Mouse (Mus musculus) kidney, adult 11 months (tissue): ENCODE results near the gene Fam92b.

Experiments used
- DNase-seq: peaks from one replicate; pipeline ENCODE4 v3.0.0; 2022

Gene Fam92b

DNA sequence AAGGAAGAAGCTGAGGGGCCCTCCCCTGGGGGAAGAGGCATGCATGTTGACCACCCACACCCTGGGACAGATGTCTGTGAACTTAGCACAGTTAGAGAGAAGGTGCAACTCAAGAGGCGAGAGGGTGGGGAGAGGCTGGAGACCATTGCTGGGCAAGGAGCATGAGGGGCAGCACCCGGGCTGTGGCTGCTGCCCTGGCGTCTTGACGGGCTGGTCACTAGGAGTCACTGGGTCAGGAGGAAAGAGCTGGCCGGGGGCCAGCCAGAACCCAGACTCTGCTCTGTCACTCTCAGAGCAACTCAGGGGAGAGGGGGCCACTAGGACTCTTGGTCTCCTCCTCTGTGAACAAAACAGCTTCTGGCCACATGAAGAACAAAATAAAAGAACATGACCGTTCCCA lies 12.2 kb upstream of the Fam92b start:
- peak; percentile 44 for DNase-seq

DNA sequence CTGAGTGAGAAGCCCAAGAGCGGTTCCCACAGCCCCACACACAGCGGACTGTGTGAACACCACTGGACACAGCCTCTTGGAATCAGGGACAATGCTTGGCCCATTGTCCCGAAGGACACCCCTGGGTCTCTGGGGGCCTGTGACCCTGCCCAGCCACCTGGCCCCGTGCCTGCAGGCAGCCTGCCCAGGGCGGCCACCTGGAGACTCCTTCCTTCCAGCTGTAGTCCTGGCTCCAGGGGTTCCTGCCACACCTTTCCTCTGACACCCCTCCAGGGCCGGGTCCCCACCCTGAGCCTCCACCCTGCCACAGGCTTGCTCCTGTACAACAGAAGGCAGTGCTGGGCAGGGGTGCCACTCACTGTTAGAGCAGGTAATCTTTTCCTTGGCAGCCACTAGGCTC lies 11.2 kb upstream of the Fam92b start:
- peak; percentile 78 for DNase-seq

DNA sequence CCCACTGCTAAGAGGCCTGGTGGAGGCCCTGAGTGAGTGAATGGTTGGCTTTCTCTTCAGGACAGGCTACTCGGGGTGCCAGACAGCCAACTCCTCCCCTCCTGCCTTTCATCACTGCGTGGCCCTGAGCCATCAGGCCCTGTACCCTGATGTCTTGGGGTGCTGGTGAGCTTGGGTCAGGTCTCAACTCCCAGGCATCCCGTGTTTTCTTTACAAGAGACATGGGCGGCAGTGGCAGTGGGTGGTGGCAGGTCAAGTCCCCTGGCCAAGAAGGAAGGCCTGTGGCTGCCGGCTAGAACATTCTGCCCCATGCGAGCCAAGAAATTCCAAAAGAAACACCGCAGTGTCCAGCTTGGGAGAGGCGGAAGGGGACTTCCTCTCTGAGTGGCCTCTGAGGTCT lies 9.2 kb upstream of the Fam92b start:
- peak; percentile 60 for DNase-seq

- no peak for DNase-seq
These were observed 7.9 kb upstream of the Fam92b start for GRCm38 (mm10) chr8:120184850-120185792.

- DNase-seq, result no peak
These were observed 7.1 kb upstream of the Fam92b start for GRCm38 (mm10) chr8:120184366-120184765.

DNA sequence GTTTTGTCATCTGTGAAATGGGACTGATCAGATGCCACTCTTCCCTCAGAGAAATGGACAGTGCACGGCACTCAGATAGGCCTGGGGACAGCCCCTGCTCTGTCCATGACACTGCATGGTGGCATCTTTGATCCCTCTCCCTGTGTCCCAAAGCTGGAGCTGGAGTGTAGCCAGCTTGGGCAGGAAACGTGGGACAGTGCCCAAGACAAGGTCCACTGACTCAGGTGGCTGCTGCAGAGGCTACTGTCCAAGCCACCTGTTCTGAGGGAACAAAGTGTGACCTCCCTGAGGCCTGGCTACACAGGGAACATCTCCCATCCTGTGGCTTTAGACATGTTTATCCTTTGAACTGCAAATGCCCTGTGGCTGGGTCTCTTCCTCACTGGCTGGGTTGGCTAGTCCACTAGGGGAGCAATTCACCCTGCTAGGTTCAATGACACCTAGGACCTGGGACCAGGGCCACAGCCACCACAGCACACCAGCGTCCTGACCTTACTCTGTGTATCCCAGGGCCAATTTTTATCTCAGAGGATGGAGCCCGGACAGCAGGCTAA lies 4.7 kb upstream of the Fam92b start:
- DNase-seq, result peak; percentile 48

DNA sequence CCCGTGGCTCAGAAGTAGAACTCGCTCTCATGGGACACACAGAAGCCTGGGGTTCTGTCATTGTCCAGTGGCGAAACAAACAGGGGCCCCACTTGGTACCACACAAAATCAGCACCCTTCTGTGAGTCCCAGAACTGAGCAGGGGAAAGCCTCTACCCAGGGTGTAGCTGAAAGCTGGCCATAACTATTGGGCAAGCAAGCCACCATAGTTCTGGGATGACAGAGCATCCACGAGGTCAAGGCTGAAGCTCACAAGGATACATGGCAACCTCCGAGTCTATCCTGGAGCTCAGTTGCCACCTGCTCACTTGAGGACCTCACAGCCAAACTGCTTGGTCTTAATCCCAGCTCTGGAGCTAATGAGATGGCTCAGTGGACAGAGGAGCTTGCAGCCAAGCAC lies 4.0 kb upstream of the Fam92b start:
- DNase-seq, result no peak

DNA sequence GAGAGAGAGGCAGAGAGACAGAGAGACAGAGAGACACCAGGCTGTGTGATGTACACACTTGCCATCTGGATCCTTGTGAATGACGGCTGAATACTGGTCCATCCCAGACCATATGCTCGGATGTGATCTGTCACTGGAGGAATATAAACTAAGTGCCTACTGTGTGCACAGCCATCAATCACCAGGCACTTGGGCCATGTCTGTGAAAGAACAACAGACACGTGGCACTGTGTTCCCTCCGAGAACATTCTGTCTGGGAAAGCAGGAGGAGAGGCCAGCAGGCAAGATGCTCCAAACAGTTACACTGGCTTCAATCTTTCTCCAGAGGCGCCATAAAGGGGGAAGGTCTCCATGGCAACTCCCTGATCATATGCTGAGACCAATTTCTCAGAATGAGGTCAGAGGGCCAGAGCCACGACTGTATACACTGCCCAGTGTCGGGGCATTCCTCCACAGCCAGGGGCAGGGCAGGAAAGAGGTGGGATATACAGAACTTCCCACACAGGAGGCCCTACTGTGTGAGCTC lies 3.2 kb upstream of the Fam92b start:
- DNase-seq, result no peak

- DNase-seq, result peak; percentile 81
These were observed 1.8 kb upstream of the Fam92b start for GRCm38 (mm10) chr8:120179027-120179431.

- no peak for DNase-seq
These were observed 853 bp upstream of the Fam92b start for GRCm38 (mm10) chr8:120178124-120178514.

DNA sequence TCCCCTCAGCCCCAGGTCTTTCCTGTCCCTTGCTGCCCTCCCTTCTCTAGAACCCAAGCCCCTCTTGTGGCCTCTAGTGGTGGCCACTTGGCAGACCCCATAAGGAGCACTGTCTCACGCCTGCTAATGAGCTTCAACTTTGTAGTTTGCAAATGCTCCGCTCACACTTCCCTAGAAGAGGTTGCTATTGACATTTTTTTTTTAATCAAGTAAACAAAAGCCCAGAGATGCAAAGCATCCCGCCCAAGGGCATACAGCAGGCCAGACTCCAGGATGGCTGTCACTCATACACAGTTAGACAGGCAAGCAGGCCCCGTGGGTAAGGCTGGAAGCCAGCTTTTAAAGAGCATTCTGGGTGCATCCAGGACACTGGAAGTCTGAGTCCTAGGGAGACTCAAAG lies 661 bp downstream of the Fam92b start:
- no peak for DNase-seq

DNA sequence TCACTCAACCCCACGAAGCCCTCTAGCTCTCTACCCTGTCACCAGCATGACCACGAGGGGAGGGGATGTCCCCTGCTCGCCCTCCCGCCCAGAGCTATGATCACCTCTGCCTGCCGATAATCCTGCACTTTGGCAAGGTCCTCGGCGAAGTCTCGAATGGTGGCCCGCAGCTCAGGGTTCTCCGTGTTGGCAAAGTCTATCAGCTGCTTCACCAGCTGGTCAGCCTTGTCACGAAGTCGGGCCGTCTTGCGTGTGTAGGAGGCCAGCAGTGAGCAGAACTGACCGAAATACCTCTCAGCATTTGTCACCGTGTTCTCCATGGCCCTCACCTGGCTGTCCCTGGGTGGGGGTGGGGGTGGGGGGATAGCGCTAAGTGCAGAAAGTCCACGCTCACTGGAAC lies 2.7 kb downstream of the Fam92b start:
- no peak for DNase-seq

GRCm38 (mm10) chr8:120173195-120173594 lies 4.1 kb downstream of the Fam92b start:
- no peak for DNase-seq

- DNase-seq, result no peak
These were observed 8.1 kb downstream of the Fam92b start for GRCm38 (mm10) chr8:120169119-120169518.

DNA sequence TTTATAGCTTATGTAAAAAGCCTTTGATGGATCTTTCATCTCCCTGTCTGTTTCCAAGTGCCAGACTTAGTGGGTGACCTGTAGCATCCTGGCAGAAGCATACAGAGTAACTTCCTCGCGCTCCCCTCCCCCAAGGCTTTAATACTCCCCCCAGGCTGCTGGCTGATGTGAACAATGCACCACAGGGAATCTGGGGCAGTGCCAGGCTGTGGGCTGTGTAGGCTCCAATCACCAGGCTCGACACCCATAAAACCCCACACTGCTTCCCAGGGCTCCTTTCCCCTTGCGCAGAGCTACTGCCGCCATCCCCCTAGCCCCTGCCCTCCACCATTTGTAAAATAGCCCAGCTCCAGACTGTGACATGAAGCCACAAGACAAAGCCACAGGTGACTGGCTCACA lies 9.4 kb downstream of the Fam92b start:
- DNase-seq, result no peak

DNA sequence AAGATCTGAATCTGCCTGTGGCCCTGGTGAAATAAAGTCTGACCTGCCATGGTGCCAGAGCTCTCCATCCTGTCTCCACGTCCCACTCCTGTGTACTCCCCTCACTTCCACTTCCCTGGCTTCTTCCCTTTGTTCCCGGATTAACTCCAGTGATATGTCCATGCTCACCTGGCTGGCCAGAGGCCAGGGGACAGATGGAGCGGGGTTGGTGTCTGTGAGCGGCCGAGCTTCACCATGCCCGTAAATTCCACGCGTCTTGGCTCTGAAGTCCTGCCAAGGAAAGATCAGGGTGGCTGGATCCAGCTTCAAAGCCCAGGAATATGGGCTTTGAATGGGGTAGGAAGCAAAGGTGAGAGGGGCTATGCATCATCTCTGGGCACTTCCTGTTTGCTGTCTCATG lies 10.1 kb downstream of the Fam92b start:
- DNase-seq, result no peak

- DNase-seq, result peak; percentile 55
These were observed 13.2 kb downstream of the Fam92b start for GRCm38 (mm10) chr8:120164026-120164425.

DNA sequence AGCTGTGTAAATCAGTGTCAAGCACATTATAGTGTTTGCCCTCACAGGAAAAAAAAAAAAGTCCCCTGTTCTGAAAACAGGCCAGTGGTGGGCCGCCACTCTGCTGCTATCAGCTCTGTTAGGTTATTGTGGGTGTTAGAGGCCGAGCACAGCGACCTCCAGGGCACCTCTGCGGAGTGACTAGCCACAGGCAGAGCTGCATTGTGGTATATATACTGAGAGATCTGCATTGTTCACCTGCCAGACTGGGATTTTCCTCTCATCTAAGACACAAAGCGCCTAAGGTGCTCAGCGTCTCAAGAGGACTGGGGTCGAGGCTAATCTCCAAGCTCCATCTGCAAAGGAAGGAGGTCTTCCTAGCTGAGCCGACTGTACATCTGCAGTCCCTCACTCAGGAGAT lies 13.9 kb downstream of the Fam92b start:
- no peak for DNase-seq

- no peak for DNase-seq
These were observed 14.9 kb downstream of the Fam92b start for GRCm38 (mm10) chr8:120162404-120162752.

GRCm38 (mm10) chr8:120161658-120162403 lies 15.4 kb downstream of the Fam92b start:
- no peak for DNase-seq

- DNase-seq, result no peak
These were observed 16.9 kb downstream of the Fam92b start for GRCm38 (mm10) chr8:120160366-120160765.

DNA sequence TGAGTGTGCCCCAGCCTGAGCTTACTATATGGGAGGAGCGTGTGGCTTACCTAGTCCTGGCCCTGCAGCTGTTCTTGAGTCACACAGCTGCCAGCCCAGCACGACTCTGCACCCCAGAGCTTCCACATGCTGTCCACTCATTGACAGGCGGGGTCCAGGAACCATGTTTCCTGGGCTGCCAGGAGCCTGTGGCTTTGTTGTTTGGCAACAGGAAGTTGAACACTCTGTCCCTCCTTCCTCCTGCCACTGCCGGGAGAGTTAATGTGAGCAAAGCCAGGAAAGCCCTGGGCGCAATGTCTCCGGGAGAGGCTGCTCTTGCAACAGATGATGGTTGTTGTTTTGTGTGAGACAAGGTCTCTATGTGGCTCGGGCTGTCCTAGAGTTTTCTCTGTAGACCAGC lies 24.6 kb downstream of the Fam92b start:
- DNase-seq, result no peak

DNA sequence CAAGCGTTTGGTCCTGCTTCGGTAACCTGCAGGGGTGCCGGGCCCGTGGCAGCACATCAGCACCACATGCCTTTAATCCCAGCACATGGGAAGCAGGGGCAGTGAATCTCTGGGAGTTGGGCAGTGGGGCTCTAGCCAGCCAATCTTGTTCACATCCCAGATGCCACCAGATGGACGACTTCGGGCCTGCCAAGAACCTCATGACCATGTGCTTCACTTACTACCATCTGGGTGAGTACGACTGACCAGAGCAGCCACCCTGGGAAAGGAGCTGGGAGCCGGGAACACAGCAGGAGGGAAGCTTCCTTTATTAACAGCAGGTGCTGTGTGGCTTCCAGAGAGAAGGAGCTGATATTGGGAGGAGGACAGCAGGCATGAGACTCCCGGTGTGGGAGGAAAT lies 26.1 kb downstream of the Fam92b start:
- DNase-seq, result no peak

DNA sequence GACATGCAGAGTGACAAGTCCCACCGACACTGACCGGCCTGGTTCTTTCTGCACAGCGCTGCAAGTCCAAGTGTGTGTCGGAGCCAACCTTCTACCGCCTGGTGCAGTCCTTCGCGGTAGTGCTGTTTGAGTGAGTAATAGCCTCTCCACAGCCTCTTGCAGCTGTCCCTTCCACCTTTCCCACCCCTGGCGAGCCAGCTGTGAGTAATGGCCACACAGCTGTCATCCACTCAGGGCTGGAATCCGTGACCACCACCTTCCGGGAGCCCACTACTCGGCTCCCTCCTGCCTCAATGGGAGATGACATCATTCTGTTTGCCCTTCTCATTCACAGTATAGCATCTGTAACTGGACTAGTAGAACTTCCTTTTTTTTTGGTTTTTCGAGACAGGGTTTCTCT lies 27.2 kb downstream of the Fam92b start:
- no peak for DNase-seq
